Mouse (Mus musculus): ENCODE data around the gene Plrg1.

- TF ChIP-seq TAL1 (IDR thresholded peaks at IDR 0.05; ENCODE audit: low read length): no peak
- no peak for TF ChIP-seq GATA1 (IDR thresholded peaks at IDR 0.05; ENCODE audit: low read length)
Observed at GRCm38 (mm10) chr3:83070231-83070630, 14.9 kb downstream of the Plrg1 start.
